In the genomic region with DNA sequence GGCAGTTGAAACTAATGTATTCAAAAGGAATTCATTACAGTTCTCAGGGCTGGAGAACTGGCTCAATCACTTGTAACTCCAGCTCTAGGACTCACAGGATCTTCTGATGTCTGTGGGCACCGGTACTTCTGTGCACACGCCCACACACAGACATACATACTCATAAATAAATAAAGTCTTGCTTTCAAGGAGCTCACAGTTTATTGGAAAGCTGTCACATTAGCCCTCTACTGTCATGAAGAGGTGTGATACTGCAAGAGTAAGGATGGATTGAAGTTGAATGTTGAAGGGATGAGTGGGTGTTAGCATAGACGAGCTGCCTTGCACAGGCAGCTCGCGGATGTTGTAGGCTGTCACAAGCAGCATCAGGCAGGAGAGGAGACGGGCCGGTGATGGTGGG, we compare ENCODE assay signal across 29 mouse cellular contexts. TPM values are rescaled to one million over a fixed set of nuclear protein-coding genes. Genes with fewer than 3 reads are reported as not detected.
DNase-seq lines count a peak whose midpoint lies in the region; TF ChIP-seq lines count a peak whose summit lies in the region.
"Had no signal": no experiment of that assay in that cellular context is flagged by ENCODE, and none has a peak within 500 bp of the region (broad histone marks: within the 10 kb centered on the region; RNA-seq: fewer than 3 reads in every experiment).

No protein-coding gene starts in this region.

- DNase-seq in layer of hippocampus, adult 2 months (ENCODE audit: low spot score in 2 of 2): peak in 1 of 2 experiments; percentile 17
- no peak for DNase-seq in layer of hippocampus, adult 8-10 months (ENCODE audit: low spot score in 2 of 2)
- DNase-seq in right cerebral cortex, adult 18-20 months: peak; percentile 48
- no peak for DNase-seq in right cerebral cortex, postnatal 10 days (ENCODE audit: low spot score in 2 of 2)
- DNase-seq in telencephalon, adult 2 months (ENCODE audit: low read depth, low spot score): peak; percentile 72
- no peak for DNase-seq in lung, postnatal 25 days (ENCODE audit: low spot score)
- DNase-seq: adrenal gland, adult 2 months; adrenal gland, postnatal 36 days; B cell, adult 2 months; cerebellum, adult 2 months; cerebellum, postnatal 25 days; gastrocnemius, postnatal 25 days; heart, adult 11 months; heart, postnatal 4 days; kidney, adult 11 months; kidney, postnatal 4 days; layer of hippocampus, adult 9-11 months; liver; lung, postnatal 36 days; thymus, adult 2 months; thymus, postnatal 36 days had no signal

- H3K4me3 ChIP-seq in layer of hippocampus, adult 2 months: no peak overlapping the region
- H3K4me3 ChIP-seq in embryonic fibroblast, embryonic 13.5 days (ENCODE audit: insufficient read depth, low read length): no peak overlapping the region
- H3K4me3 ChIP-seq: embryonic facial prominence, embryonic 10.5 days; embryonic facial prominence, embryonic 15.5 days; hindbrain, embryonic 13.5 days; liver, embryonic 15.5 days; lung, embryonic 15.5 days; neural tube, embryonic 13.5 days had no signal

- no peak for TF ChIP-seq CTCF in layer of hippocampus, adult 2 months (conservative IDR thresholded peaks at IDR 0.05)
- no peak for TF ChIP-seq CTCF in embryonic fibroblast, embryonic 13.5 days (IDR thresholded peaks at IDR 0.05; ENCODE audit: borderline replicate concordance, insufficient read depth, low read length)

- no peak for TF ChIP-seq POLR2A in embryonic fibroblast, embryonic 13.5 days (IDR thresholded peaks at IDR 0.05; ENCODE audit: low read depth, low read length)

- peak overlapping the region; percentile 85 for H3K27ac ChIP-seq in layer of hippocampus, adult 2 months
- peak overlapping the region; percentile 15; the same call in 1 of the 2 replicates for H3K27ac ChIP-seq in embryonic fibroblast, embryonic 13.5 days (ENCODE audit: insufficient read depth, low read length)
- H3K27ac ChIP-seq: embryonic facial prominence, embryonic 10.5 days; embryonic facial prominence, embryonic 15.5 days; hindbrain, embryonic 13.5 days; liver, embryonic 15.5 days; lung, embryonic 15.5 days; neural tube, embryonic 13.5 days; stomach, postnatal 0 days had no signal

- H3K4me1 ChIP-seq in embryonic fibroblast, embryonic 13.5 days (ENCODE audit: control insufficient read depth, insufficient read depth, low read length): peaks cover 9% of the 10 kb centered on the region; the same call in 1 of the 2 replicates
- H3K4me1 ChIP-seq: hindbrain, embryonic 13.5 days; lung, embryonic 15.5 days; neural tube, embryonic 13.5 days had no signal

RNA-seq across cellular contexts. Expression of a gene that starts 14.9 kb away (rescaled TPM):
- 10 to 100 TPM; 48.7 to 49.1 TPM for total RNA-seq in layer of hippocampus, adult 2 months (2021)
- total RNA-seq in layer of hippocampus, adult 8-10 months (2022): 10 to 100 TPM; 41.3 to 54.4 (median 48.8) TPM
- polyA plus RNA-seq in embryonic fibroblast, embryonic 13.5 days (2011; ENCODE audit: insufficient read length, low read depth, missing spikeins): 34.0 and 44.9 TPM in 2 replicates

RNA-seq across cellular contexts. Expression of a gene that starts 56.7 kb away (rescaled TPM):
- 10 to 100 TPM; 10.3 to 12.8 TPM for total RNA-seq in layer of hippocampus, adult 2 months (2021)
- total RNA-seq in layer of hippocampus, adult 8-10 months (2022): 10 to 100 TPM; 11.4 to 18.4 (median 12.8) TPM
- polyA plus RNA-seq in embryonic fibroblast, embryonic 13.5 days (2011; ENCODE audit: insufficient read length, low read depth, missing spikeins): 3.6 and 4.4 TPM in 2 replicates

RNA-seq across cellular contexts. Expression of a gene that starts 58.9 kb away (rescaled TPM):
- total RNA-seq in layer of hippocampus, adult 2 months (2021): 10 to 100 TPM; 35.6 to 35.7 TPM
- total RNA-seq in layer of hippocampus, adult 8-10 months (2022): 10 to 100 TPM; 31.8 to 38.2 (median 35.6) TPM
- 30.8 and 36.5 TPM in 2 replicates for polyA plus RNA-seq in embryonic fibroblast, embryonic 13.5 days (2011; ENCODE audit: insufficient read length, low read depth, missing spikeins)

RNA-seq across cellular contexts. Expression of a gene that starts 59.0 kb away (rescaled TPM):
- total RNA-seq in layer of hippocampus, adult 2 months (2021): 10 to 100 TPM; 18.2 to 27.3 TPM
- total RNA-seq in layer of hippocampus, adult 8-10 months (2022): 10 to 100 TPM; 18.9 to 38.2 (median 26.3) TPM
- 32.6 and 41.4 TPM in 2 replicates for polyA plus RNA-seq in embryonic fibroblast, embryonic 13.5 days (2011; ENCODE audit: insufficient read length, low read depth, missing spikeins)

Comparison
In these comparisons a context has a peak if more than half of its experiments do, and no peak if none do; other contexts are left out.
1. DNase-seq: peak in right cerebral cortex, adult 18-20 months (single experiment) and telencephalon, adult 2 months (single experiment); none in layer of hippocampus, adult 8-10 months (0 of 2), right cerebral cortex, postnatal 10 days (0 of 2) and lung, postnatal 25 days (single experiment).